Mouse (Mus musculus) intestine, postnatal 0 days (tissue): ENCODE measurements around the gene Tsks. TPM values are rescaled to one million over a fixed set of nuclear protein-coding genes. Genes with fewer than 3 reads are reported as not detected.

Source experiments
- ATAC-seq: fragments of 200-750 bp; cut with Nextera tagmentation; 2 replicates; pipeline ENCODE4 v1.8.0; 2017; ENCODE audit warnings: mild to moderate bottlenecking, moderate TSS enrichment, moderate library complexity
- H3K27ac ChIP-seq: fragments of 300-500 bp; sonication (generic); 2 replicates; pipeline ENCODE4 v1.5.1; 2014; ENCODE audit warnings: mild to moderate bottlenecking, low read depth, low read length, moderate library complexity
- H3K27me3 ChIP-seq: fragments of 300-500 bp; sonication (generic); replicated peaks from 2 replicates; pipeline ENCODE4 v1.6.1; 2014; ENCODE audit warnings: low read length, mixed read lengths; ENCODE audit not compliant: control insufficient read depth, insufficient read depth
- H3K36me3 ChIP-seq: fragments of 300-500 bp; sonication (generic); 2 replicates; pipeline ENCODE4 v1.6.1; 2014; ENCODE audit warnings: mild to moderate bottlenecking, moderate library complexity; ENCODE audit not compliant: control insufficient read depth, insufficient read depth
- H3K4me1 ChIP-seq: fragments of 300-500 bp; sonication (generic); replicated peaks from 2 replicates; pipeline ENCODE4 v1.6.1; 2014; ENCODE audit warnings: antibody characterized with exemption, low read length, mixed read lengths; ENCODE audit not compliant: control insufficient read depth, insufficient read depth
- H3K4me2 ChIP-seq: fragments of 300-500 bp; sonication (generic); replicated peaks from 2 replicates; pipeline ENCODE4 v1.6.1; 2014; ENCODE audit warnings: low read depth, mild to moderate bottlenecking, moderate library complexity
- H3K4me3 ChIP-seq: fragments of 300-500 bp; sonication (generic); 2 replicates; pipeline ENCODE4 v1.5.1; 2014; ENCODE audit warnings: low read depth, low read length
- H3K9ac ChIP-seq: fragments of 300-500 bp; sonication (generic); 2 replicates; pipeline ENCODE4 v1.6.1; 2014; ENCODE audit warnings: mild to moderate bottlenecking, low read depth, low read length
- H3K9me3 ChIP-seq: fragments of 300-500 bp; sonication (generic); 2 replicates; pipeline ENCODE4 v1.6.1; 2016; ENCODE audit warnings: mixed run types; ENCODE audit not compliant: control insufficient read depth
- CTCF ChIP-seq: sonication (generic); IDR thresholded peaks from 2 replicates; pipeline ENCODE4 v1.5.1; 2016; ENCODE audit warnings: low read depth, mild to moderate bottlenecking, control low read depth, antibody characterized with exemption, moderate library complexity
- WGBS: fragments of 180-500 bp; shearing (Covaris S2); extraction: QIAGEN DNeasy Blood & Tissue Kit; methylation state at CpG from one replicate; pipeline ENCODE4 v1.1.7; 2014; 5-methylcytosine and 5-hydroxymethylcytosine counted together
- polyA plus RNA-seq: library from polyadenylated mRNA; unstranded; fragments of >200 nt; fragmentation: Nextera tagmentation; extraction: Ambion mirVana; gene quantifications from 2 replicates; pipeline ENCODE4 v1.2.1, GENCODE M21; 2015

Gene Tsks
- polyA plus RNA-seq, 1 experiment from 2014 or later, result 0.13 TPM

- Histone ChIP-seq H3K27me3 (no peaks in the 10 kb centered on the region), H3K9me3 (no peaks in the 10 kb centered on the region), H3K4me1 (no peaks in the 10 kb centered on the region), H3K4me2 (no peak overlapping the region), H3K4me3 (no peak overlapping the region), H3K27ac (no peak overlapping the region), H3K9ac (no peak overlapping the region), H3K36me3 (peaks cover 43% of the 10 kb centered on the region)
- ATAC-seq, result no peak
- TF ChIP-seq CTCF, result no peak
- 88% methylated on average over 11 of the region's 11 CpGs for WGBS
Measured at GRCm38 (mm10) chr7:44900632-44901031, 42.4 kb upstream of the Tsks start.

- Histone ChIP-seq H3K9me3 (no peaks in the 10 kb centered on the region), H3K36me3 (peaks cover 50% of the 10 kb centered on the region), H3K9ac (no peak overlapping the region), H3K27me3 (no peaks in the 10 kb centered on the region), H3K4me3 (peak overlapping the region; percentile 30), H3K27ac (peak overlapping the region; percentile 54), H3K4me1 (no peaks in the 10 kb centered on the region), H3K4me2 (peak overlapping the region; percentile 65)
- ATAC-seq, result peak; percentile 48
- 11% methylated on average over 21 of the region's 21 CpGs for WGBS
- TF ChIP-seq CTCF, result peak; percentile 58
Measured at GRCm38 (mm10) chr7:44901230-44901722, 41.7 kb upstream of the Tsks start.

GRCm38 (mm10) chr7:44905430-44905829, 37.6 kb upstream of the Tsks start:
- H3K36me3 ChIP-seq, result peaks cover 80% of the 10 kb centered on the region

GRCm38 (mm10) chr7:44908706-44909476, 34.1 kb upstream of the Tsks start:
- 89% methylated on average over 15 of the region's 15 CpGs for WGBS
- H3K4me1 ChIP-seq, result no peaks in the 10 kb centered on the region
- no peaks in the 10 kb centered on the region for H3K27me3 ChIP-seq
- peaks cover 91% of the 10 kb centered on the region for H3K36me3 ChIP-seq
- H3K9ac ChIP-seq, result no peak overlapping the region
- H3K27ac ChIP-seq, result no peak overlapping the region
- ATAC-seq, result no peak
- no peak for TF ChIP-seq CTCF
- no peaks in the 10 kb centered on the region for H3K9me3 ChIP-seq
- no peak overlapping the region for H3K4me3 ChIP-seq
- no peak overlapping the region for H3K4me2 ChIP-seq

More at GRCm38 (mm10) chr7:44905430-44905829, 37.6 kb upstream of the Tsks start:
- no peak overlapping the region for H3K4me2 ChIP-seq
- no peak for TF ChIP-seq CTCF
- WGBS, result 93% methylated on average over 20 of the region's 20 CpGs
- H3K27ac ChIP-seq, result no peak overlapping the region
- H3K9me3 ChIP-seq, result no peaks in the 10 kb centered on the region
- no peak overlapping the region for H3K9ac ChIP-seq
- no peak overlapping the region for H3K4me3 ChIP-seq
- ATAC-seq, result no peak
- no peaks in the 10 kb centered on the region for H3K4me1 ChIP-seq
- H3K27me3 ChIP-seq, result no peaks in the 10 kb centered on the region

- no peak overlapping the region for H3K9ac ChIP-seq
- no peak overlapping the region for H3K4me3 ChIP-seq
- no peak for ATAC-seq
- no peaks in the 10 kb centered on the region for H3K9me3 ChIP-seq
- no peaks in the 10 kb centered on the region for H3K4me1 ChIP-seq
- TF ChIP-seq CTCF, result no peak
- H3K4me2 ChIP-seq, result no peak overlapping the region
- 93% methylated on average over 2 of the region's 2 CpGs for WGBS
- no peak overlapping the region for H3K27ac ChIP-seq
- no peaks in the 10 kb centered on the region for H3K27me3 ChIP-seq
- peaks cover 62% of the 10 kb centered on the region for H3K36me3 ChIP-seq
Measured at GRCm38 (mm10) chr7:44914396-44914795, 28.6 kb upstream of the Tsks start.

- no peak for TF ChIP-seq CTCF
- Histone ChIP-seq H3K4me3 (no peak overlapping the region), H3K27me3 (no peaks in the 10 kb centered on the region), H3K27ac (no peak overlapping the region), H3K4me1 (no peaks in the 10 kb centered on the region), H3K36me3 (peaks cover 59% of the 10 kb centered on the region), H3K4me2 (no peak overlapping the region), H3K9ac (no peak overlapping the region), H3K9me3 (no peaks in the 10 kb centered on the region)
- WGBS, result 92% methylated on average over 9 of the region's 9 CpGs
- no peak for ATAC-seq
Measured at GRCm38 (mm10) chr7:44915314-44915713, 27.7 kb upstream of the Tsks start.
